Mouse (Mus musculus) forebrain, embryonic 13.5 days (tissue): ENCODE measurements around the gene Iqcf5. TPM values are rescaled to one million over a fixed set of nuclear protein-coding genes. Genes with fewer than 3 reads are reported as not detected.
"Not testable (repeated sequence)": the region's sequence is repeated elsewhere in the genome, so short reads cannot be mapped to it uniquely, and the experiment has no call there.

Source experiments
- ATAC-seq: fragments of 200-750 bp; cut with Nextera tagmentation; 2 replicates; pipeline ENCODE4 v1.8.0; 2017
- H3K27ac ChIP-seq: fragments of 300-500 bp; sonication (generic); 2 replicates; pipeline ENCODE4 v1.5.1; 2015; ENCODE audit warnings: inconsistent platforms, mild to moderate bottlenecking, moderate library complexity
- H3K27me3 ChIP-seq: fragments of 300-500 bp; sonication (generic); 2 replicates; pipeline ENCODE4 v1.6.1; 2015; ENCODE audit warnings: mild to moderate bottlenecking, inconsistent platforms
- H3K36me3 ChIP-seq: fragments of 300-500 bp; sonication (generic); 2 replicates; pipeline ENCODE4 v1.6.1; 2015; ENCODE audit warnings: mild to moderate bottlenecking, inconsistent platforms; ENCODE audit not compliant: poor library complexity, severe bottlenecking
- H3K4me1 ChIP-seq: fragments of 300-500 bp; sonication (generic); 2 replicates; pipeline ENCODE4 v1.6.1; 2015; ENCODE audit warnings: inconsistent platforms
- H3K4me2 ChIP-seq: fragments of 300-500 bp; sonication (generic); 2 replicates; pipeline ENCODE4 v1.6.1; 2015; ENCODE audit warnings: inconsistent platforms, mild to moderate bottlenecking, moderate library complexity
- H3K4me3 ChIP-seq: fragments of 300-500 bp; sonication (generic); 2 replicates; pipeline ENCODE4 v1.5.1; 2015; ENCODE audit warnings: mild to moderate bottlenecking, inconsistent platforms
- H3K9ac ChIP-seq: fragments of 300-500 bp; sonication (generic); 2 replicates; pipeline ENCODE4 v1.6.1; 2015; ENCODE audit warnings: mild to moderate bottlenecking, inconsistent platforms
- H3K9me3 ChIP-seq: fragments of 300-500 bp; sonication (generic); replicated peaks from 2 replicates; pipeline ENCODE4 v1.6.1; 2016; ENCODE audit warnings: inconsistent platforms
- WGBS: fragments of 180-500 bp; shearing (Covaris S2); methylation state at CpG from one replicate; pipeline ENCODE4 v1.1.7; 2015; 5-methylcytosine and 5-hydroxymethylcytosine counted together
- polyA plus RNA-seq: library from polyadenylated mRNA; unstranded; fragments of >200 nt; fragmentation: Nextera tagmentation; extraction: Ambion mirVana; gene quantifications from 2 replicates; pipeline ENCODE4 v1.2.1, GENCODE M21; 2015

The Iqcf5 gene
- polyA plus RNA-seq, 1 experiment from 2014 or later, result not detected

DNA sequence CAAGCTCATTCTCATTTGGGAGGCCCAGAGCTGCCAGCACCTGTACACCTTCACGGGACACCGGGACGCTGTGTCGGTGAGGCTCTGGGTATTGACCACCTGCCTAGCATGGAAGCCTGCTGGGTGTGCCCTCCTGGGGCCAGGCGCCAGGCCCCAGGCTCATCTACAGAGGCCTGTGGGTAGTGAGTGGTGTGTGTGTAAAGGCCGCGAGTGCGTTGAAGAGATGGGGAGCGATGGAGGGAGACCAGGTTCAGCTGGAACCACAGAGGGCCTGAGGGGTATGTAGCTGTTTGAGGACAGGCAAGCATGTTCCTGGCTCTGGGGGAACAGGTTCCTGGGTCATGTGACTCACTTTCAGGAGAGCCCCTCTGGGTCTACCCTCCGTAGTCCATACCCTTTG is 31.2 kb upstream of the Iqcf5 start:
- H3K9ac ChIP-seq, result no peak overlapping the region
- ATAC-seq, result no peak
- H3K9me3 ChIP-seq, result no peaks in the 10 kb centered on the region
- 97% methylated on average over 10 of the region's 10 CpGs for WGBS
- H3K27me3 ChIP-seq, result no peaks in the 10 kb centered on the region
- H3K4me3 ChIP-seq, result no peak overlapping the region
- no peak overlapping the region for H3K4me2 ChIP-seq
- no peak overlapping the region for H3K27ac ChIP-seq
- peaks cover 6% of the 10 kb centered on the region for H3K4me1 ChIP-seq
- H3K36me3 ChIP-seq, result peaks cover 71% of the 10 kb centered on the region

DNA sequence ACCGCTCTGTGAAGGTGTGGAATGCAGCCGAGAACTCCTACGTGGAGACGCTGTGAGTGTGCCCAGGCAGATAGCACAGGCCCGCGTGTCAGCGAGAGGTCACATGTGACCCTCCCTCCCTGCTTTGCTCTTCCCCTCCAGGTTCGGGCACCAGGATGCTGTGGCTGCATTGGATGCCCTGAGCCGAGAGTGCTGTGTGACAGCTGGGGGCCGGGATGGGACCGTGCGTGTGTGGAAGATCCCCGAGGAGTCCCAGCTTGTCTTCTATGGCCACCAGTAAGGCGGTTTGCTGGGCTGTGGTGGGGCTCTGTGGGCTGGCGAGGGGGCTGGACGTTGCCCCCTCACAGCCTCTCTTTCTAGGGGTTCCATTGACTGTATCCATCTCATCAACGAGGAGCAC is 30.8 kb upstream of the Iqcf5 start:
- H3K4me3 ChIP-seq, result no peak overlapping the region
- H3K4me1 ChIP-seq, result peaks cover 1% of the 10 kb centered on the region; the same call in 1 of the 2 replicates
- no peak overlapping the region for H3K9ac ChIP-seq
- no peaks in the 10 kb centered on the region for H3K27me3 ChIP-seq
- no peak for ATAC-seq
- peaks cover 71% of the 10 kb centered on the region for H3K36me3 ChIP-seq
- WGBS, result 92% methylated on average over 17 of the region's 17 CpGs
- no peak overlapping the region for H3K27ac ChIP-seq
- no peak overlapping the region for H3K4me2 ChIP-seq
- no peaks in the 10 kb centered on the region for H3K9me3 ChIP-seq

GRCm38 (mm10) chr9:106485076-106485475 is 29.3 kb upstream of the Iqcf5 start:
- Histone ChIP-seq H3K4me1 (no peaks in the 10 kb centered on the region), H3K4me2 (no peak overlapping the region), H3K9ac (no peak overlapping the region), H3K27ac (no peak overlapping the region), H3K9me3 (no peaks in the 10 kb centered on the region), H3K27me3 (no peaks in the 10 kb centered on the region), H3K4me3 (no peak overlapping the region), H3K36me3 (peaks cover 63% of the 10 kb centered on the region)
- ATAC-seq, result no peak
- 68% methylated on average over 10 of the region's 10 CpGs for WGBS

- 86% methylated on average over 6 of the region's 6 CpGs for WGBS
- not testable (repeated sequence) for H3K4me2 ChIP-seq, ATAC-seq, H3K9me3 ChIP-seq, H3K9ac ChIP-seq, H3K4me3 ChIP-seq, H3K27me3 ChIP-seq, H3K27ac ChIP-seq, H3K4me1 ChIP-seq
- H3K36me3 ChIP-seq, result peaks cover 40% of the 10 kb centered on the region
These were observed 26.8 kb upstream of the Iqcf5 start for GRCm38 (mm10) chr9:106487602-106488001.

DNA sequence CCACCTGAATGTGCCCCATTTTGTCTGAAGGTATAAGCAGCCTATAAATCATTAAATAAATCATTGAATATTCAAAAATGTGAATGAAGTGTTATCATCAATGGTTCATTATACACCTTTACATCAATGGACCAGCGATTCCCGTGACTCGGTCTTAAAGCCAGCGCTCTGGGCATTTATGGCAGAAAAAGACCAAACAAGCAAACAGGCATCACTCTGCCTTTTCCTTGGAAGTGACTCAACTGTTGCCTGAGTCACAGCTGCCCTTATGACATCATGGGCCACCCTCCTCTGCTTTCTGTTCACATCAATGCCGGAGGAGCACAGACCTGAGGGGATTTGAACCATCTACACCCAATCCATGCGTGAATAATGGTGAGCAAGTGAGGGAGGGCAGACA is 14.7 kb upstream of the Iqcf5 start, which contains the start of gene Iqcf1:
TSS of gene Iqcf1 (plus strand) at position 301 of the 400 bp plus-strand sequence.
- Histone ChIP-seq H3K36me3 (no peaks in the 10 kb centered on the region), H3K4me1 (no peaks in the 10 kb centered on the region), H3K27ac (no peak within 1 kb of the TSS), H3K4me2 (no peak within 1 kb of the TSS), H3K9me3 (no peaks in the 10 kb centered on the region), H3K9ac (no peak within 1 kb of the TSS), H3K4me3 (no peak within 1 kb of the TSS), H3K27me3 (no peaks in the 10 kb centered on the region)
- ATAC-seq, result no peak
- 89% methylated on average over 6 of the region's 6 CpGs for WGBS

DNA sequence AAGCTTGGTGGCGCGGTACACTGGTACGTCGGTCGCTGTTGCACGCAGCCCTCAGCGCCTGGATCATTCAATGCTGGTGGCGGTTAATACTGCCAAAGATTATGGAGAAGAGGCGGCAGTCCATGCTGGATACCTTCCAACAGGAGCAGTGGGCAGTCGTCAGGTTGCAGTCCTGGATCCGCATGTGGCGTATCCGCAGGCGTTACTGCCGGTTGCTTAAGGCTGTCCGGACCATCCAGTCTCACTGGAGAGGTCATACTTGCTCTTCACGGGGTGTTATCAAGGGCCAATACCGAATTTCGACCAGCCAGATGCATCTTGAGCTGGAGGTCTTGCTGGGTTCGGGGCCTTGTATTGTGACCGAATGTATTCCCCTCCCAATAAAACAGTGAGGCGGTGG is 12.5 kb upstream of the Iqcf5 start:
- Histone ChIP-seq H3K4me3 (no peak overlapping the region), H3K4me1 (no peaks in the 10 kb centered on the region), H3K9me3 (no peaks in the 10 kb centered on the region), H3K36me3 (no peaks in the 10 kb centered on the region), H3K27me3 (no peaks in the 10 kb centered on the region), H3K4me2 (no peak overlapping the region), H3K9ac (no peak overlapping the region), H3K27ac (no peak overlapping the region)
- WGBS, result 84% methylated on average over 22 of the region's 22 CpGs
- ATAC-seq, result no peak

DNA sequence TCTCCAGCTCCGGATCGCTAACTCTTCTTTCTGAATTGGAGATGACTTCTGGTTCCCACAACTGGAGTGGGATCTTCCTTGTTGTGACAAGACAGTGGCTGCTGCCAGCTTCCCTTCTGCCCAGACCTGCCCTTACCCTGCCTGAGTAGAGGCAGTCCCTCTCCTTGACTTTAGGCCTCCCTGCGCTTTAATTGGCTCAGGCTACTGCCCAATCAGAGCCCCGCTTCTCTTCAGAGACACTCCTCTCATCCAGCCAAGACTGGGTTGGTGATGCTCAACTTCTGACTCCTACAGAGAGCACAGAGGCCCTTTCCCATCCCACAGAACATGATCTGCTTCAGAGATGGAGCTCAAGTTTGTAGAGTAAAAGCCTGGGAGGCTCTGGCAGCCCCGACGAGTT is 10.1 kb upstream of the Iqcf5 start:
- no peaks in the 10 kb centered on the region for H3K36me3 ChIP-seq
- H3K4me2 ChIP-seq, result no peak overlapping the region
- no peaks in the 10 kb centered on the region for H3K27me3 ChIP-seq
- no peaks in the 10 kb centered on the region for H3K9me3 ChIP-seq
- no peak overlapping the region for H3K9ac ChIP-seq
- 81% methylated on average over 6 of the region's 6 CpGs for WGBS
- H3K27ac ChIP-seq, result no peak overlapping the region
- no peaks in the 10 kb centered on the region for H3K4me1 ChIP-seq
- ATAC-seq, result no peak
- H3K4me3 ChIP-seq, result no peak overlapping the region

DNA sequence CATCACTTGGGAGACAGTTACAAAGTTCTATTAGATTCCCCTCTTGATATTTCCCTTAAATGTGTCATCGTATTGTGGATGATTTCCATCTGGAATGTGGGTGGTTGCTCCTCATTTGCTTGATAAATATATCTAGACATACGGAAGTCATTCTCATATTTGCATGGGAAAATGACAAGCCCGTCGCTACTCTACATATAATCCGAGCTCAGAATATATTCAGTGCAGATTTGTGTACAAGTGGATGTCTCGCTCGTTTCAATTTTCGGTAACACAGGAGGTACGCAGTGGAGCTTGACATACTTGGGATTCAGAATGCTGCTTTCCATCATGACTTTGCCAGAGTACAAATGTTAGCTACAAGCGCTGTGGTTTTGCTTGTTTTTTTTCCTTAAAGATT is 5.0 kb upstream of the Iqcf5 start:
- Histone ChIP-seq H3K4me1 (0 out of 2 replicates have a peak, but pooled peaks cover 3% of the 10 kb centered on the region), H3K36me3 (no peaks in the 10 kb centered on the region), H3K9me3 (no peaks in the 10 kb centered on the region), H3K4me2 (no peak overlapping the region), H3K27me3 (no peaks in the 10 kb centered on the region), H3K4me3 (no peak overlapping the region), H3K27ac (no peak overlapping the region), H3K9ac (no peak overlapping the region)
- WGBS, result 94% methylated on average over 10 of the region's 10 CpGs
- no peak for ATAC-seq

DNA sequence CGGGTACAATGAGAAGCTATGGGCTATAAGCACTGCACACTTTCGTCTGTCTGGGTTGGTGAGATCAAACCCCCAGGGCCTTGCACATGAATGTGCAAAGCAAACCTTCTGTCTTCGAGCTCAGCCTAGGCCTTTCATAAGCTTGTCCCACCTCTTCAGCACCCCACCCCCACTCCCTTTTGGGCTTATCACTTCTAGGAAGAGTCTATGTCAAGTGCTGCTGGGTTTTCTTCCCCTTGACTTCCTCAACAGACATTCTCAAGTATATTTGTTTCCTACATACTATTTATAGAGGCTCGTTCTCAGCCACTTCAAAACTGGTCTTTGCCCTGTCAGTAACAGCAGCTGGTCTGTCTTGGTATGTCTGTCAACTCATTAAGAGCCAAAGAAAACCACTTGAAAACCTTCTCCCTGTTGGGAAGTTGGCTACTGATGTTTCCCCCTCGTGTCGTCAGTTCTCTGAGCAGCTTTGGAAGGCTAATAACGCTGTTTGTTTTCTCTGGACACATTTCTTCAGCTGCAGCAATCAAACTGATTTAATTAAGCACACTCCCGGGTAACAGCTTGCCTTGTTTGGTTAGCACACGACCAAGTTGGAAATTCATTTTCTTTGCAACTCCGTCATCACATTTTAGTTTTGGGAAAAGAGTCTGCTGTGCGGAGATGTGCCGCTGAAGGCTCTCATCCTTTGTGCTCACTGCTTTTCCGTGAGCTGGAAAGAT is 1.5 kb upstream of the Iqcf5 start:
- Histone ChIP-seq H3K4me2 (no peak overlapping the region), H3K27me3 (no peaks in the 10 kb centered on the region), H3K36me3 (no peaks in the 10 kb centered on the region), H3K4me3 (no peak overlapping the region), H3K9ac (no peak overlapping the region), H3K27ac (no peak overlapping the region; the same call in 1 of the 2 replicates), H3K9me3 (no peaks in the 10 kb centered on the region), H3K4me1 (0 out of 2 replicates have a peak, but pooled peaks cover 3% of the 10 kb centered on the region)
- ATAC-seq, result no peak
- WGBS, result 59% methylated on average over 13 of the region's 13 CpGs

DNA sequence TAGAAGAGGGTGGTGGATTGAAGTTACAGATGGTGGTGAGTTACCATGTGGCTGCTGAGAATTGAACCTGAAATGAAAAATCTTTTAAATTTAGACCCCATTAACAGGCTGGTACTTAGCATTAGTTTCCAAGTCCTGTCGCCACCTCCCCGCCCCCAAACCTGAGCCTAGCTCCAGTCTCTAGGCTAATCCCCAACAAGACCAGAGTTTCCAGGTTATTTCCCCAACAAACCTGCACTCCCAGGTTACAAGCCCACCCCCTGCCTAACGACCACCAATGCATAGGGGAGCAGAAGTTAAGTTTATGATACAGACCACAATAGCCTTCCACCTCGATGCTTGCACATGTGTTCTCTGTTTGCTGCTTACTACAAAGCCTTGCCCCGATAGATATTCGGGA is 807 bp upstream of the Iqcf5 start:
- Histone ChIP-seq H3K4me3 (no peak overlapping the region), H3K4me1 (0 out of 2 replicates have a peak, but pooled peaks cover 3% of the 10 kb centered on the region), H3K9me3 (no peaks in the 10 kb centered on the region), H3K9ac (no peak overlapping the region), H3K27ac (no peak overlapping the region), H3K4me2 (no peak overlapping the region), H3K27me3 (no peaks in the 10 kb centered on the region), H3K36me3 (no peaks in the 10 kb centered on the region)
- no peak for ATAC-seq
- WGBS, result 79% methylated on average over 6 of the region's 6 CpGs

DNA sequence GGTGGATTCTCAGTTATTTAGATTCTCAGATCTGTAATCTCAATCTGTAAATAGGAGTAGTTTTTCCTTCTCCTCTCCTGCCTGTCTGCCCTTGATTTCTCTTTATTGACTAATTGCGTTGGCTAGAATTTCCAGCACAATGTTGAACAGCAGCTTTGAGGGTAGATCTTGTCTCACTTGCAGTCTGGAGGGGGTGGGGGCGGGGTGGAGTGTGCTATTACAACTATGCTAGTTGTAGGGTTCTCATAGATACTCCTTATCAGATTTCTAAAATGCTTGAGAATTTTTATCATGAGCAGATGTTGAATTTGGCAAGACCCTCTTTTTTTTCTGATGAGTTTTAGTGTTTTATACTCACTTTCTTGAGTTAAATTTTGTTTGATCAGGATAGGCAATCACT is 5.1 kb downstream of the Iqcf5 start:
- ATAC-seq, result no peak
- no peaks in the 10 kb centered on the region for H3K36me3 ChIP-seq
- WGBS, result 93% methylated on average over 2 of the region's 2 CpGs
- no peak overlapping the region for H3K27ac ChIP-seq
- H3K27me3 ChIP-seq, result no peaks in the 10 kb centered on the region
- H3K4me1 ChIP-seq, result no peaks in the 10 kb centered on the region
- H3K9ac ChIP-seq, result no peak overlapping the region
- no peaks in the 10 kb centered on the region for H3K9me3 ChIP-seq
- no peak overlapping the region for H3K4me2 ChIP-seq
- no peak overlapping the region for H3K4me3 ChIP-seq

DNA sequence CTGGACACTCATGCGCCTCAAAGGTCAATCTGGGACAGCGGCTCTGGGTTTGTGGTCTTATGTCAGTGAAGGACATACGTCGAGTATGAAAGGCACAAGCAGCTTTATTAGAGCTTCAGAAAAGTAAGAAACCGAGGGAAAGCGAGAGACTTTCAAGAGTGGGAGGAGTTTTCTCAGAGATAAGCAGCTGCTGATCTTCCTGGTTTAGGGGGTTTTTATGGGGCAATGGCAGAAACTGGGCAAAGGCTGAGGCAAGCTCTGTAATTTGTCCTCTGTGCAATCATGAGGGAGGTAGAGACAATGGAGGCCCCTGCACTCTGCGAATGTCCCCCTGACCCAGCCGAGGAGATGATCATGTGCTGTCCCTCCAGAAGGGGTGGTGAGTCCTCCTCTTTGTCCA is 5.5 kb downstream of the Iqcf5 start:
- WGBS, result 84% methylated on average over 8 of the region's 8 CpGs
- Histone ChIP-seq H3K9ac (no peak overlapping the region), H3K4me1 (no peaks in the 10 kb centered on the region), H3K4me2 (no peak overlapping the region), H3K36me3 (no peaks in the 10 kb centered on the region), H3K27me3 (no peaks in the 10 kb centered on the region), H3K27ac (no peak overlapping the region), H3K9me3 (no peaks in the 10 kb centered on the region), H3K4me3 (no peak overlapping the region)
- no peak for ATAC-seq

DNA sequence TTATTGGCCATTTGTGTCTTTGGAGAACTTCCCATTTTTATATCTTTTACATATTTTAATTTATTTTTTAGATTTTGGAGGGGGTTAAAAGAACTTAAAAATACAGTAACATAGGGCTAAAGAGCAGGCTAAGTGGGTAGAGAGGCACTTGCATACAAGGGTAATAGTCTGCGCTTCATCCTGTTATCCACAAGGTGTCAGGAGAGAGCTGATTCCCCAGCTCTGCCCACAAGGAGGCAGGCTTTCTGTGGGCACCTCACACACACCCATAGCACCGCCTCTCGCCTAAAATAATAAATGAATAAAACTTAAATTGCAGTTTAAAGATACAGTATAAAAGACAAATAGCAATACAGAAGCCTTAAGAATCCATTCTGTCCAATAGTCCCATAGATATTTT is 17.5 kb downstream of the Iqcf5 start:
- no peaks in the 10 kb centered on the region for H3K4me1 ChIP-seq
- H3K9ac ChIP-seq, result no peak overlapping the region
- 20% methylated on average over 3 of the region's 3 CpGs for WGBS
- no peak overlapping the region for H3K27ac ChIP-seq
- H3K36me3 ChIP-seq, result no peaks in the 10 kb centered on the region
- H3K4me2 ChIP-seq, result no peak overlapping the region
- no peaks in the 10 kb centered on the region for H3K27me3 ChIP-seq
- ATAC-seq, result no peak
- no peak overlapping the region for H3K4me3 ChIP-seq
- no peaks in the 10 kb centered on the region for H3K9me3 ChIP-seq
